Mouse (Mus musculus) small intestine, adult 2 months (tissue): ENCODE results near the gene Styxl1.

Experiments
- CTCF ChIP-seq: fragments of 200-500 bp; IDR thresholded peaks from 2 replicates; pipeline ENCODE4 v1.5.1; 2012; ENCODE audit warnings: low read depth, mild to moderate bottlenecking, control low read depth, inconsistent platforms, low read length, moderate library complexity, mixed read lengths; ENCODE audit not compliant: insufficient replicate concordance, insufficient read length; ENCODE audit errors: extremely low read depth
- POLR2A ChIP-seq: fragments of 200-500 bp; IDR thresholded peaks from 2 replicates; pipeline ENCODE4 v1.6.1; 2012; ENCODE audit warnings: low read depth, mild to moderate bottlenecking, control low read depth, inconsistent platforms, low read length, moderate library complexity

DNA sequence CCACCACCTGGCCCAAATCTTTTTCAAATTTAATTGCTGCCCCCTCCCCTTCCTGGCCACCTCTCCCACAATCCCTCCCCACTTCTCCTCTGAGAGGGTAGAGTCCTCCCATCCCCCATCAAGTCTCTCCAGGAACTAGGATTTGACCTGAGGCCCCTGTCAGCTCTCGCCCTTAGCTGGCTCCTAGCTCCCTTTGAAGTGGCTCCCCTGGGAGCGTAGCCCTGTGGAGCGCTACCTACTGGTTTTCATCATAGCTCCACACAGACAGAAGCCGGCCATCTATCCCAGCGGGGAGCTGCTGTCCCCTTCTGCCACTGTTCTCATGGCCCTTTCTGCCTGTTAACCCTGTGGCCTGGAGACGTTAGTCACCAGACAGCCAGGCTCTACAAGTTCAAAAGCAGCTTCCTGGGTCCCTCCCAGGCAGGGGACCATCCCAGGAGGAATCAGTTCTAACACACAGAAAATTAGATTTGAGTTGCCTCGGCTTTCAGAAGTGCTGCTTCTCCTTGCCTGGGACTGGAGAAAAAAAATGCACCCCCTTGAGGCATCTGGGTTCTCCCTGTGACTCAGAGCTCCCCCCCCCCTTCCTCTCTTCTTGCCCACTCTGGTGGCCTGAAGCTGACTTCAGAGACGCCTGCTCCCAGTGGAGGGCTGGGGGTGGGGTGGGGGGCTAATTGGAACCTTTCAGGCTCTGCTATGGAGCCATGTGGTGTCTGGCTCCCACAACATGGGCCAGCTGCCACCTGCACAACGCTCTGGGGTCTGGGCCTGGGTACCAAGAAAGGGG, 53.5 kb downstream of the Styxl1 start:
- no peak for TF ChIP-seq POLR2A
- no peak for TF ChIP-seq CTCF
